Mouse (Mus musculus): ENCODE results near the gene Sfxn3. TPM values are rescaled to one million over a fixed set of nuclear protein-coding genes. Genes with fewer than 3 reads are reported as not detected.

Sfxn3 gene
- total and polyA plus RNA-seq, 3 experiments = 5.0 to 10.6 TPM; not detected in 1

GRCm38 (mm10) chr19:45058113-45058839 is 11.0 kb downstream of the Sfxn3 start (continued):
- TF ChIP-seq ZMIZ1 (IDR thresholded peaks at IDR 0.05; ENCODE audit: low read depth, low read length) (peak; percentile 81; the same call in 1 of the 2 replicates), MAFK (IDR thresholded peaks at IDR 0.05; ENCODE audit: borderline replicate concordance, low read depth, low read length) (no peak), CTCF (IDR thresholded peaks at IDR 0.05 in 2 of 3, conservative IDR thresholded peaks at IDR 0.05 in 1 of 3; ENCODE audit: control insufficient read depth in 1 of 3, insufficient read depth in 1 of 3, low read depth in 2 of 3, low read length in 3 of 3, poor library complexity in 1 of 3, severe bottlenecking in 1 of 3) (no peak), HCFC1 (IDR thresholded peaks at IDR 0.05; ENCODE audit: low read depth, low read length) (peak; percentile 81), UBTF (IDR thresholded peaks at IDR 0.05; ENCODE audit: borderline replicate concordance, insufficient read depth, low read depth, low read length) (no peak), GATA1 (IDR thresholded peaks at IDR 0.05; ENCODE audit: low read depth, low read length) (no peak), GABPA (IDR thresholded peaks at IDR 0.05; ENCODE audit: low read depth, low read length) (no peak), EP300 (IDR thresholded peaks at IDR 0.05; ENCODE audit: low read depth in 1 of 2, low read length in 2 of 2) (peak in 1 of 2 experiments; percentile 44; a peak in 2 of 4 replicates), MYC (IDR thresholded peaks at IDR 0.05; ENCODE audit: low read depth, low read length) (peak; percentile 65), SIN3A (IDR thresholded peaks at IDR 0.05; ENCODE audit: low read length) (peak; percentile 45; the same call in 1 of the 2 replicates), TCF12 (IDR thresholded peaks at IDR 0.05; ENCODE audit: low read depth, low read length) (peak; percentile 50), NRF1 (IDR thresholded peaks at IDR 0.05; ENCODE audit: insufficient read depth, low read depth, low read length, poor library complexity, severe bottlenecking) (no peak), JUND (IDR thresholded peaks at IDR 0.05; ENCODE audit: low read depth, low read length) (no peak), TBP (IDR thresholded peaks at IDR 0.05; ENCODE audit: low read depth, low read length) (peak; percentile 57; the same call in 1 of the 2 replicates), RAD21 (IDR thresholded peaks at IDR 0.05; ENCODE audit: low read depth, low read length) (no peak), CHD1 (IDR thresholded peaks at IDR 0.05; ENCODE audit: low read depth, low read length) (no peak), ETS1 (IDR thresholded peaks at IDR 0.05; ENCODE audit: low read depth, low read length) (peak; percentile 64), KAT2A (conservative IDR thresholded peaks at IDR 0.05; ENCODE audit: low read depth, low read length) (no peak), MAZ (IDR thresholded peaks at IDR 0.05; ENCODE audit: low read depth, low read length) (peak; percentile 63; the same call in 1 of the 2 replicates), RCOR1 (IDR thresholded peaks at IDR 0.05; ENCODE audit: low read depth, low read length) (no peak)

- Histone ChIP-seq H3K79me2 (ENCODE audit: control insufficient read depth, insufficient read depth, low read length, poor library complexity) (peaks cover 3% of the 10 kb centered on the region; the same call in 1 of the 2 replicates), H3K27me3 (ENCODE audit: control insufficient read depth in 1 of 2, insufficient read depth in 2 of 2, low read length in 2 of 2) (no peaks in the 10 kb centered on the region), H3K36me3 (ENCODE audit: control insufficient read depth in 1 of 2, insufficient read depth in 2 of 2, low read length in 2 of 2) (peaks cover 0 to 34% of the 10 kb centered on the region in 2 experiments; a peak in 2 of 4 replicates), H3K9ac (ENCODE audit: control insufficient read depth, low read depth, low read length, poor library complexity, severe bottlenecking) (peak overlapping the region; percentile 92), H3K4me1 (ENCODE audit: control insufficient read depth in 1 of 2, insufficient read depth in 2 of 2, low read length in 2 of 2) (peaks cover 15 to 34% of the 10 kb centered on the region in 2 experiments), H3K4me3 (ENCODE audit: control insufficient read depth in 1 of 2, insufficient read depth in 1 of 2, low read depth in 2 of 2, low read length in 2 of 2) (peak overlapping the region; percentile 81 to 94), H3K27ac (ENCODE audit: control insufficient read depth, low read depth, low read length) (peak overlapping the region; percentile 97), H3K9me3 (replicated peaks; ENCODE audit: insufficient read depth, low read length) (no peaks in the 10 kb centered on the region)
- no peak for DNase-seq (ENCODE audit: low read depth, low spot score)
- TF ChIP-seq KAT2A (conservative IDR thresholded peaks at IDR 0.05; ENCODE audit: low read depth, low read length) (no peak; the same call in 1 of the 2 replicates), MAFK (IDR thresholded peaks at IDR 0.05; ENCODE audit: borderline replicate concordance, low read depth, low read length) (no peak), E2F4 (IDR thresholded peaks at IDR 0.05; ENCODE audit: borderline replicate concordance, low read depth, low read length) (no peak), GABPA (IDR thresholded peaks at IDR 0.05; ENCODE audit: low read depth, low read length) (no peak), RAD21 (IDR thresholded peaks at IDR 0.05; ENCODE audit: low read depth, low read length) (no peak), ETS1 (IDR thresholded peaks at IDR 0.05; ENCODE audit: low read depth, low read length) (0 out of 2 replicates have a peak, but pooled peaks have one; percentile 46), MXI1 (IDR thresholded peaks at IDR 0.05; ENCODE audit: low read depth, low read length) (0 out of 2 replicates have a peak, but pooled peaks have one; percentile 7), CTCF (IDR thresholded peaks at IDR 0.05 in 2 of 3, conservative IDR thresholded peaks at IDR 0.05 in 1 of 3; ENCODE audit: control insufficient read depth in 1 of 3, insufficient read depth in 1 of 3, low read depth in 2 of 3, low read length in 3 of 3, poor library complexity in 1 of 3, severe bottlenecking in 1 of 3) (no peak), SIN3A (IDR thresholded peaks at IDR 0.05; ENCODE audit: low read length) (0 out of 2 replicates have a peak, but pooled peaks have one; percentile 35), ZNF384 (IDR thresholded peaks at IDR 0.05; ENCODE audit: low read depth, low read length) (no peak), TBP (IDR thresholded peaks at IDR 0.05; ENCODE audit: low read depth, low read length) (no peak), POLR2A (IDR thresholded peaks at IDR 0.05; ENCODE audit: control insufficient read depth in 1 of 2, insufficient read depth in 1 of 2, low read depth in 1 of 2, low read length in 2 of 2, poor library complexity in 1 of 2) (peak in 1 of 2 experiments; percentile 24; a peak in 1 of 4 replicates), EP300 (IDR thresholded peaks at IDR 0.05; ENCODE audit: low read depth in 1 of 2, low read length in 2 of 2) (peak; percentile 6 to 47; a peak in 1 of 4 replicates), ZMIZ1 (IDR thresholded peaks at IDR 0.05; ENCODE audit: low read depth, low read length) (no peak), RCOR1 (IDR thresholded peaks at IDR 0.05; ENCODE audit: low read depth, low read length) (no peak), MEF2A (IDR thresholded peaks at IDR 0.05; ENCODE audit: extremely low read depth, insufficient replicate concordance, low read depth, low read length, poor library complexity, severe bottlenecking) (no peak)
These were observed 11.5 kb downstream of the Sfxn3 start for GRCm38 (mm10) chr19:45058841-45059240.

Measured in MEL (cell line).